Mouse (Mus musculus): ENCODE measurements around the gene Apol10b.
"Not testable (repeated sequence)": the region's sequence is repeated elsewhere in the genome, so short reads cannot be mapped to it uniquely, and the experiment has no call there.

Gene Apol10b

DNA sequence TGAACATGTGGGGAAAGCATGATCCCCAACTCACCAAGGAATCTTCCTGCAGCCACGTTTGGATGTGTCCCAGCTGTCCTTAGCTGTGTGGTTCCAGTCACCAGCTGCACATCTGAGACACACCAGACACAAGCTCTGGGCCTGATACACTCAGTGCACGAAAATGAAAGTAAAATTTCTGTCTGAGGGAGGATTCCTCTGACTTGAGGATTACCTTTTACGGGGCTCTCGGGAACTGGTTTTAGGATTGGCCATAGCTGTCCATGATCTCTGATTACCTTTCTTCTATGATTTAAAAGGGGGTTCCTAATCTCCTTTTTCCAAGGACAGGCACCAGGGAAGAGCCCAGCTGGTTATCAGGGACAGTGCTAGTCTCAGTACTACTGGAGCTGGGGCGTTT lies at the start of gene Apol10b:
Gene Apol10b (minus strand): TSS at position 165 of the 400 bp plus-strand sequence.
- DNase-seq (ENCODE audit: low spot score), result no peak

DNA sequence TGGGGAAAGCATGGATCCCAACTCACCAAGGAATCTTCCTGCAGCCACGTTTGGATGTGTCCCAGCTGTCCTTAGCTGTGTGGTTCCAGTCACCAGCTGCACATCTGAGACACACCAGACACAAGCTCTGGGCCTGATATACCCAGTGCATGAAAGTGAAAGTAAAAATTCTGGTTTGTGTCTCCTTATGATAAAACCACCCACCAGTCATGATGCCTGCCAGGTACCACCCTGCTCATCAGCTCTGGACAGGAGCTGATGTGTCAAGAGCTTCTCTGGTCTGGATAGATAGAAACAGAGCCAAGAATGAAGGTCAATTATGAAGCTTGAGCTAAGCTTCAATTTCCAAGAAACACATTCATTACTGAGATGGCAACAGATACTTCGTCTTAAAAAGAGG lies 47.3 kb upstream of the Apol10b start, which contains the start of gene Apol11b:
Gene Apol11b (minus strand): TSS at position 111 of the 400 bp plus-strand sequence.
- DNase-seq (ENCODE audit: low spot score), result not testable (repeated sequence)

DNA sequence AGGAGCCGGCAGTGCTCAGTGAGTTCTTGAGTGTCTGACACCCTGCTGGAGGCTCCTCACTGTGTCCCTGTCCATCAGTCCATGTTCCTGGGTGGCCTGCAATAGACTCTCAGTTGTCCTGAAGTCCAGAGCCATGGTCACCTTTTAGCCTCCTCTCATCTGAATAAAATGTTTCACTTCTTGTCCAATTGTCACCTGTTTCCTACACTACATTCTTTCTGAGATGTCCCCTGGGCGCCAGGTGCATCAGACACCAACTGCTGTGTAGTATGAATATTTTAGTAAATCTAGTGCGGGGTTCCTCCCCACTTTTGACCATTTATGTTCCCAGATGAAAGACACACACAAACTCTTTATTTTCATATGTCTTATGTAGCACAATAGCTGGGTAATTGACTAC lies 33.9 kb upstream of the Apol10b start:
- not testable (repeated sequence) for DNase-seq (ENCODE audit: low spot score)

DNA sequence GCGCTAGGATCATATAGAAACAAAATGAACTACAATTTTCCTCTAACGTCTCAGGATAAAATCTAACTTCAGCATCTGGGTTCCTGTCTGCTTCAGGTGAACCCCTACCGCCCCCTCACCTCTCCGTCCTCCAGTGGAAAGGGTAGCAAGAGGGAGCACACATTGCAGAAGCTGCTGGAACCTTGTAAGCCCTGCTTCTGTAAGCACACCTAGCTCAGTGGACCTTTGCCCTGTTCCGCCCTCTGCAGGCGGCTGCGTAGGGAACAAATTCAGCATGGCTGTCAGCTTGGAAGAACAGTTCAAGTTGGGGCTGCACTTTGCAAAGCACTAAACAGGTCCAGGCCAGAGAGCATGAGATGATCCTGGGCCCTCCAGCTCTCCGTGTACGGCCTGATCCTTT lies 32.7 kb upstream of the Apol10b start:
- DNase-seq (ENCODE audit: low spot score), result not testable (repeated sequence)

DNA sequence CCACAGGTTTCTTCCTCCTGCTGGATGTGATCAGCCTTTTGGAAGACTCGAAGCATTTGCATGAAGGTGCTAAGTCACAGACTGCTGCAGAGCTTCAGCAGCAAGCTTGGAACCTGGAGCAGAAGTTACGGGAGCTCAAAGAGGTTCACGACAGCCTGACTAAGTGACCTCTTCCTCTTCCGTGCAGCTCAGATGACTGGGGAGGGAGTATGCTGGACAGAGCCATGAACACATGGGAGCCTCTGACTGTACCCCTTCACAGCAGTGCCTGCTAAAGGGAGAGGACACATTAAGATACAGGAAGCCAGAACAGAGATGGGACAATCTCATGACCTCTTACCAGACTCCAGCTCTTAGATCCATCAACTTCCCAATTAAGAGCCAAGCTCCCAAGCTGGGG lies 30.5 kb upstream of the Apol10b start:
- DNase-seq (ENCODE audit: low spot score), result not testable (repeated sequence)

DNA sequence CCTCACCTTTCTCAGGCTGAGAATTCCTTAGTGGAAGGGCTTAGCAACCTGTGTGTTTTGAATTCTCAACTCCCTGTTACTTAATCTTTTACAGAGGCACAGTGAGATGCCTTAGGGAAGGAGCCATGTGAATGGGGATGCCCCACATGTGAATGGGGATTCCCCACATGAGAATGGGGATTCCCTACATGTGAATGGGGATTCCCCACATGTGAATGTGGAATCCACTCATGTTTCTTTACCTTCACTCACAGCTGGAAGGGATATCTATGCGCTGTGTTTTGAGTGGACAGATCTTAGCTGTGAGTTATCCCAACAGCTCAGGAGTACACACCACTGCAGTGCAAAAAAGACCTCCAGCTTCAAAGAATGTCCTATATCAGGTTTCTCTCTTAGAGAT lies 28.8 kb upstream of the Apol10b start:
- DNase-seq (ENCODE audit: low spot score), result no peak

DNA sequence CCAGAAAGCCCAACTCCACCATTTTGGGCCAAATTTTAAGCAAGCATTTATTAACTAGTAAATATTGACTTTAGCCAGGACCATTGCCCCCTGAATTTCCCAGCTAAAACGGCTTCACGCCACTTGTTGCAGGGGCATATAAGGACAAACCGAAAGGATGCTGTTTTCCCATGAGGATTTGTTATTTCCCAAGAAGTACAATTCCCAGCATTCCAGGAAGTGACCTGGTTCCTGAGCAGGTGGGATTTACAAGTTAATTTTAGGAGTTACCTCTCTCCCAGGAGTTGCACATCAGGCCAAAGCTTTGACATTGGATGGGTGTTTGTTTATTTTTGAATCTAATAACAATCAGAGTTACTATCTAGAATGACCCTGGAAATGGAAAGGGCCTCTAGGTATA lies 10.1 kb upstream of the Apol10b start:
- DNase-seq (ENCODE audit: low spot score), result no peak

DNA sequence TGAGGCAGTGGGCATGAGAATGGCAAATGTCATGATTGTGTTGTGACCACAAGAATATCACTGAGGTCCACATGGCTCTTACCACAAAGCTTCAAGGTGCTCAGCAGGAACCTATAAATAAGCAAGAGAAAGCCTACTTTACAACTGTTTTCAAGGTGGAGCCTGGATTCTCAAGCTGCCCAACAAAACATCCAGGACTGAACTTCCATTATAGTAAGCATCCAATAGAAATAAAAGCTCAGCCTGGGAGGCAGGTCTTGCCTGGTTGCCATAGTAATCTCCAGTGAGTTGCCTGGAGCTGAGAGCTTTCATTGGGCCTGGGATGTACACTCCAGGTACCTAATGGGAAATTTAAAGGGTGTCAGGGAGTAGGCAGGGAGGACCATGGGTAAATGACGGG lies 3.0 kb upstream of the Apol10b start, which contains the start of gene Gm36245:
Gene Gm36245 (plus strand): TSS at position 301 of the 400 bp plus-strand sequence.
- DNase-seq (ENCODE audit: low spot score), result no peak

DNA sequence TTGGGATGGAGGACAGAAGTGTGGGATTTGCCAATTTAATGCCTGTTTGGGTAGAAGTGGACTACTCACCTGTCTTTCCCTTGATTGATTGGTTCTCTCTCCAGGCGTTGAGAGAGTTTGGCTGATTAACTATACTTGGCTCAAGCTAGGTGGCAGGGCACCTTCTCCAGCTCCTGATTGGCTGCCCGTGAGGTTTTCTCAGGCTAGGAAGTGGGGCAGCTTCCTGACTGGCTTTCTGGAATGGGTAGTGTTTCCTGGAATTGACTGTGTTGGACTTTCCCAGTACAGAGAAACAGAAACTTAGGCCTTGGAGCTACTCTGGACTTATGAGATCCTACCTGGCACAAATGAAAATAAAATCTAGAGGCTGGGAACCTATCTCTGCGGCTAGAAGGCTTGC lies 2.5 kb upstream of the Apol10b start:
- DNase-seq (ENCODE audit: low spot score), result no peak

DNA sequence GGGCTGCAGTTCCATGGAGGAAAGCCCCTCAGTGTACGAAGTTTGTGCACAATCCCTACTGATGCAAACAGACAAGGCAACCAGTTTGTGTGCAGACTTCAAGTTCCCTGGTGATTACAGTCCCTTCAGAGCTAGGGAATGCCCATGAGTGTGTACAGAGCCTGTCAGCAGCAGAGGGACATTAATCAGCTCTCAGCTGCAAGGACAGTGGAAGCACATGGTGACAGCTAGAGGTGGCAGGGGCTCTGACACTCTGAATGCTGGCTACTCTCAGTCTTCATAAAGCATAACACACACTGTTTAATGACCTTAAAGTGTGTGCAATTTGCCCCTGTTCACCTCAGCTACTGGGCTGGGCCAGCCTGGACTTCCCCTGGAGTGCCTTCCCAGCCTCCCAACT lies 2.4 kb downstream of the Apol10b start:
- DNase-seq (ENCODE audit: low spot score), result no peak

DNA sequence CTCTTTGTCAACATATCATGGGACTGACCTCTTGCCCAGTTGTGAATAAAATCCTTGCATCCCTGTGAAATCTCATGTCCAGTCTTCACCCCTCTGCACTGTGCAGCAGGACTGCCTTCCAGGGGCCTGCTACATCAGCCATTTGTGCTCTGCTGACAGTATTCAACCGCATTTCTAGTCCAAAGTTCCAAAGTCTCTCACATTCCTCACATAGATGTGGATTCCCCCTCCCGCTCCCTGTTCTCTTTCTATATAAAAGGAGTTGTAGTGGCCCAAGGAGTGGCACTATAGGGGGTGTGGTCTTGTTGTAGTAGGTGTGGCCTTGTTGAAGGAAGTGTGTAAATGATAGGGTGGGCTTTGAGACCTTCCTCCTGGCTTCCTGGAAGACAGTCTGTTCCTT lies 5.0 kb downstream of the Apol10b start:
- DNase-seq (ENCODE audit: low spot score), result no peak

DNA sequence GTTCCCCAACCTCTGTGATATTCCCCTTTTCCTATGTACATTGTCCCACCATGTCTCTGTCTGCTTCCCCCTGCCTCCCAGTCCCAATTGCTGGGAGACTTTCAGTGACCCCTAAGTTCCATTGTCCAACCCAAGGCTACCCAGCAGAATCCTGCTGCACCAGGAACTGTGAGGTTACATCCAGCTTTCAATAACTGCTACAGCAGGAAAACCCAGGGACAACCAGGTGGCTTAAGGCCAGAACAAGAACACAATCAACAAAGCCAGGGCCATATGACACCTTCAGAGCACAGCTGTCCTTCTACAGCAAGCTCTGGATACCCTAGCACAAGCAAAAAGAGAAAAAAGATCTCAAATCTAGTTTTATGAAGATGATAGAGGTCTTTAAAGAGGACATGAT lies 6.9 kb downstream of the Apol10b start:
- DNase-seq (ENCODE audit: low spot score), result no peak

DNA sequence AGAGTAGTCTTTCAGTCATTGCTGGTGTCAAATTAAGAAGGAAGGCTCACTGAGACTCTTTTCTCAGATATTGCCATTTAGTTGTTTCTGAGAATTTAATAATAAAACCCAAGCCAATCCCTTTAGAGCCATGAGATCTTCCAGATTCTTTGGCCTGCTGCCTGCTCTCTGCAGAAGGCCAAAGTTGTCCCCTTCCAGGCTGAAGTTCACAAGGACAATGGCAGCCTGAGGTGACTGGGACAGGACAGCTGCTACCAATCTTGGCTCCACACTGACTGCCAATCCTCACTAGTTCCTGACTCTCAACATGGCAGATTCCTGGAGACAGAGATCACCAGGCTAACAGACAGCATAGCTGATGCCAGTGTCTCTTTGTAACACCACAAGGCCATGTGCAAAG lies 8.9 kb downstream of the Apol10b start:
- no peak for DNase-seq (ENCODE audit: low spot score)

DNA sequence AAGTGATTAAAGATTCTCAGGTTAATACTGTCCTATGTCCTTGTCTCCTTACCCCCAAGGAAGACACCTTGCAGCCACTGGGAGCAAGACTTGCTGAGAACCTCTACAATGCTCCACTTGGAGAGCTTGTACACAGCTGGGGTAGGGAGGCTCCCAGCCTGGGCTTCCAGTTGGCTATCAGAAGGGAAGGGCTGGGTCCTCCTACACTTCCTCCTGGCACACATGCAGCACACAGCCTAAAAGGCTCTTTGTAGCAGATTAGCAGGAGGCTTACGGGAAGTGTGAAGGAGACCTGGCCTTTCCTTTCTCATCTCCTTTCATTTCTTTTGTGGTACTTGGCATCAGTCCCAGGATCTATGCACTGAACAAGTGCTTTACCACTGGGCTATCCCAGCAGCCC lies 14.2 kb downstream of the Apol10b start:
- DNase-seq (ENCODE audit: low spot score), result no peak

DNA sequence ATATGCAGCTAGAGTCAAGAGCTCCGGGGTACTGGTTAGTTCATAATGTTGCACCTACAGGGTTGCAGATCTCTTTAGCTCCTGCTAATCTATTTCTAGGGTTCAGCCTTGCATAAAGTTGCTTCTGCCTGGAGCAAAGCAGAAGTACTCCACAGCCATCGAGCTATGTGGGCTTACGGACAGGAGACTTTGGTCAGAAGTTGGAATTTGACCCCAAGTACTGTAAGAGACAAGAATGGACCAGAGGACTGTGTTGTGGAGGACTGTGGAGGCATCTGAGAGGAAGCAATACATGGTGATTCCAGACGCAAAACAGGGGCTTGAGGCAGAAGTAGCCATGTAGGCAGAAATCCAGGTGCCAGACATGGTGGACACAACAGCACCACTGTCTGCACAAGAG lies 16.6 kb downstream of the Apol10b start:
- no peak for DNase-seq (ENCODE audit: low spot score)

DNA sequence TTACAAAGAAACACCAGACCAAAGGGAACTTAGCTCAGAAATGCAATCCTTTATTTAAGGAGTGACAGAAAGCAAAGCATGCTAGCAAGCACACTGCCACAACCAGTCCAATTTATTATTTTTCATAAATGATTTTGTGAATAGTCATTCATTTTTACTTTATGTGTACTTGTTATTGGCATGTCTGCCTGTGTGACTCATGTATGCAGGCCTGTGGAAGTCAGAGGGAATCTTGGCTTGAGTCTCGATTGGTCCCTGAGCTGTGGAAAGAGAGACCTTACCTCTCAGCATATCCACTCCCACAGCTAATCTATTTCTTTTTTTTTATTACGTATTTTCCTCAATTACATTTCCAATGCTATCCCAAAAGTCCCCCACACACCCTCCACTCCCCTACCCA lies 17.1 kb downstream of the Apol10b start:
- DNase-seq (ENCODE audit: low spot score), result no peak

DNA sequence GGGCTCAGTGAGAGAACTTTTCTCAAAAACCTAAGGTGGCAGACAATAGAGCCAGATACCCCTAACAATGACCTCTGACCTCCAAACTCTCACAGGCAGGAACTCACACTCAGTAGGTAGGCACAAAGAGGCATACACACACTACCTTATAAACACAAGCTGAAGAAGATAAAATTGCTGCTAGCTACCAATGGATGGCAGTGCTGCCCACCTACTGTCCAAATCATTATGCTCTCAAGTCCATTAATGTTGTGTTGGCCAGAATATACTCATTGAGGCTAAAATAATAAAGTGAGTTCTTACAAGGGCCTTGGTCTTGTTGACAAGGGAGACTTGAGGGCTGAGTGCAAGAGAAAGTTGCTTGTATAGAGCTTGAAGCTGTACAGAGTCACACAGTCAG lies 32.7 kb downstream of the Apol10b start:
- DNase-seq (ENCODE audit: low spot score), result no peak

DNA sequence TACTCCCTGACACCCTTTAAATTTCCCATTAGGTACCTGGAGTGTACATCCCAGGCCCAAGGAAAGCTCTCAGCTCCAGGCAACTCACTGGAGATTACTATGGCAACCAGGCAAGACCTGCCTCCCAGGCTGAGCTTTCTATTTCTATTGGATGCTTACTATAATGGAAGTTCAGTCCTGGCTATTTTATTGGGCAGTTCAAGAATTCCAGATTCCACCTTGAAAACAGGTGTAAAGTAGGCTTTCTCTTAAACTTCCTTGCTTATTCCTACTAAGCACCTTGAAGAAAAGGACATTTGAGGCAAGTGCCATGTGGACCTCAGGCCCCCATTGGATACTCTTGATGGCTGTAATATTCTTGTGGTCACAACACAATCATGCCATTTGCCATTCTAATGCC lies 34.1 kb downstream of the Apol10b start, which contains the start of gene 1700025B11Rik:
Gene 1700025B11Rik (minus strand): TSS at position 101 of the 400 bp plus-strand sequence.
- no peak for DNase-seq (ENCODE audit: low spot score)

DNA sequence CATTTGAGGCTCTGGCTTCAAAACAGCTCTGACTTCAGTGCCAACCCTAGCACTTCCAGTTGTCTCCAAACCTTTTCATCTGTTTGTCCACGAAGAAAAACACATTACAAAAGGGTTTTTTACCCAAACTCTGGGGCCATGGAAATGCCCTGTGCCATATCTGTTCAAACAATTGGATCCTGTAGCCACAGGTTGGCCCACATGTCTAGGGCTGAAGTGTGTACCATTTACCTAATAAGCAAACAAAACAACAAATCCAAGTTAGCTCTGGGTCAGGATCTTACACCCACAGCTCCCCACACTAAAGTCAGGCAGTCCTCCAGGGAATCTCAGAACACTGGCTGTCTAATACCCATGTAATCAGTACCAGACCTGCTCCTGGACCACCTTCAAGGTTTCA lies 56.7 kb downstream of the Apol10b start:
- DNase-seq (ENCODE audit: low spot score), result not testable (repeated sequence)

All from spleen, adult 12 weeks (tissue).